Mouse (Mus musculus): ENCODE results near the gene Pcgf6. TPM values are rescaled to one million over a fixed set of nuclear protein-coding genes. Genes with fewer than 3 reads are reported as not detected.
"Not testable (repeated sequence)": the region's sequence is repeated elsewhere in the genome, so short reads cannot be mapped to it uniquely, and the experiment has no call there.

Gene Pcgf6
- polyA plus RNA-seq, 1 experiment from 2014 or later, result 34.5 TPM

GRCm38 (mm10) chr19:46991145-46991544 lies 59.6 kb downstream of the Pcgf6 start:
- WGBS, result 13% methylated on average over 5 of the region's 5 CpGs
- Histone ChIP-seq H3K4me3 (replicated peaks) (no peak overlapping the region), H3K9me3 (replicated peaks) (no peaks in the 10 kb centered on the region), H3K4me2 (no peak overlapping the region), H3K9ac (replicated peaks) (no peak overlapping the region), H3K4me1 (peaks cover 16% of the 10 kb centered on the region; the same call in 1 of the 2 replicates), H3K36me3 (no peaks in the 10 kb centered on the region), H3K27me3 (replicated peaks) (no peaks in the 10 kb centered on the region), H3K27ac (replicated peaks) (no peak overlapping the region)
- no peak for ATAC-seq (ENCODE audit: low FRiP score)

GRCm38 (mm10) chr19:46990625-46991024 lies 60.1 kb downstream of the Pcgf6 start:
- ATAC-seq (ENCODE audit: low FRiP score); H3K4me2 ChIP-seq; H3K27me3 ChIP-seq (replicated peaks); H3K4me3 ChIP-seq (replicated peaks); H3K36me3 ChIP-seq; H3K9ac ChIP-seq (replicated peaks); H3K27ac ChIP-seq (replicated peaks); H3K9me3 ChIP-seq (replicated peaks): not testable (repeated sequence)
- peaks cover 16% of the 10 kb centered on the region; the same call in 1 of the 2 replicates for H3K4me1 ChIP-seq
- WGBS, result 79% methylated on average over 8 of the region's 8 CpGs

- H3K36me3 ChIP-seq, result no peaks in the 10 kb centered on the region
- no peaks in the 10 kb centered on the region for H3K27me3 ChIP-seq (replicated peaks)
- H3K4me1 ChIP-seq, result peaks cover 16% of the 10 kb centered on the region; the same call in 1 of the 2 replicates
- H3K4me2 ChIP-seq, result no peak overlapping the region
- no peak overlapping the region for H3K27ac ChIP-seq (replicated peaks)
- H3K4me3 ChIP-seq (replicated peaks), result no peak overlapping the region
- no peak for ATAC-seq (ENCODE audit: low FRiP score)
- H3K9me3 ChIP-seq (replicated peaks), result no peaks in the 10 kb centered on the region
- WGBS, result 89% methylated on average over 3 of the region's 3 CpGs
- no peak overlapping the region for H3K9ac ChIP-seq (replicated peaks)
These were observed 60.6 kb downstream of the Pcgf6 start for GRCm38 (mm10) chr19:46990153-46990518.

- no peak overlapping the region for H3K9ac ChIP-seq (replicated peaks)
- H3K4me1 ChIP-seq, result peaks cover 16% of the 10 kb centered on the region; the same call in 1 of the 2 replicates
- no peaks in the 10 kb centered on the region for H3K27me3 ChIP-seq (replicated peaks)
- 76% methylated on average over 20 of the region's 20 CpGs for WGBS
- H3K36me3 ChIP-seq, result no peaks in the 10 kb centered on the region
- H3K27ac ChIP-seq (replicated peaks), result no peak overlapping the region
- H3K9me3 ChIP-seq (replicated peaks), result no peaks in the 10 kb centered on the region
- no peak overlapping the region for H3K4me3 ChIP-seq (replicated peaks)
- no peak for ATAC-seq (ENCODE audit: low FRiP score)
- no peak overlapping the region for H3K4me2 ChIP-seq
These were observed 61.1 kb downstream of the Pcgf6 start for GRCm38 (mm10) chr19:46989479-46990152.

- no peak for ATAC-seq (ENCODE audit: low FRiP score)
- Histone ChIP-seq H3K4me2 (no peak overlapping the region), H3K9ac (replicated peaks) (0 out of 2 replicates have a peak overlapping the region, but pooled peaks have one; percentile 7), H3K36me3 (no peaks in the 10 kb centered on the region), H3K4me3 (replicated peaks) (no peak overlapping the region), H3K27ac (replicated peaks) (no peak overlapping the region), H3K9me3 (replicated peaks) (no peaks in the 10 kb centered on the region), H3K27me3 (replicated peaks) (no peaks in the 10 kb centered on the region), H3K4me1 (peaks cover 18% of the 10 kb centered on the region; the same call in 1 of the 2 replicates)
- 49% methylated on average over 16 of the region's 16 CpGs for WGBS
These were observed 62.2 kb downstream of the Pcgf6 start for GRCm38 (mm10) chr19:46988231-46989087.

GRCm38 (mm10) chr19:46987646-46988045 lies 63.1 kb downstream of the Pcgf6 start:
- Histone ChIP-seq H3K9me3 (replicated peaks) (no peaks in the 10 kb centered on the region), H3K4me2 (no peak overlapping the region), H3K4me3 (replicated peaks) (no peak overlapping the region), H3K9ac (replicated peaks) (no peak overlapping the region), H3K36me3 (no peaks in the 10 kb centered on the region), H3K27ac (replicated peaks) (no peak overlapping the region), H3K4me1 (peaks cover 18% of the 10 kb centered on the region; the same call in 1 of the 2 replicates), H3K27me3 (replicated peaks) (no peaks in the 10 kb centered on the region)
- ATAC-seq (ENCODE audit: low FRiP score), result no peak
- 85% methylated on average over 6 of the region's 6 CpGs for WGBS

GRCm38 (mm10) chr19:46984726-46985622 lies 65.7 kb downstream of the Pcgf6 start:
- ATAC-seq (ENCODE audit: low FRiP score), result no peak
- H3K4me3 ChIP-seq (replicated peaks), result no peak overlapping the region
- no peaks in the 10 kb centered on the region for H3K9me3 ChIP-seq (replicated peaks)
- peaks cover 16% of the 10 kb centered on the region; the same call in 1 of the 2 replicates for H3K4me1 ChIP-seq
- H3K4me2 ChIP-seq, result no peak overlapping the region
- no peak overlapping the region for H3K27ac ChIP-seq (replicated peaks)
- H3K9ac ChIP-seq (replicated peaks), result no peak overlapping the region
- H3K36me3 ChIP-seq, result no peaks in the 10 kb centered on the region
- H3K27me3 ChIP-seq (replicated peaks), result no peaks in the 10 kb centered on the region
- 87% methylated on average over 13 of the region's 13 CpGs for WGBS

GRCm38 (mm10) chr19:46983966-46984380 lies 66.7 kb downstream of the Pcgf6 start:
- Histone ChIP-seq H3K4me2 (no peak overlapping the region), H3K4me1 (peaks cover 12% of the 10 kb centered on the region; the same call in 1 of the 2 replicates), H3K9ac (replicated peaks) (no peak overlapping the region), H3K27me3 (replicated peaks) (no peaks in the 10 kb centered on the region), H3K4me3 (replicated peaks) (no peak overlapping the region), H3K9me3 (replicated peaks) (no peaks in the 10 kb centered on the region), H3K27ac (replicated peaks) (no peak overlapping the region), H3K36me3 (no peaks in the 10 kb centered on the region)
- ATAC-seq (ENCODE audit: low FRiP score), result no peak
- WGBS, result 44% methylated on average over 11 of the region's 11 CpGs

Other genes starting within 250 kb of the Pcgf6 start
- gene Ina, start 36.2 kb downstream of the Pcgf6 start, polyA plus RNA-seq (2015; fragmentation: Nextera tagmentation; extraction: Ambion mirVana), result 385 and 491 TPM in 2 replicates
- 72.1 and 78.5 TPM in 2 replicates for gene Nt5c2, start 35.8 kb downstream of the Pcgf6 start, polyA plus RNA-seq (2015; fragmentation: Nextera tagmentation; extraction: Ambion mirVana)
- gene Taf5, start 16.8 kb upstream of the Pcgf6 start, polyA plus RNA-seq (2015; fragmentation: Nextera tagmentation; extraction: Ambion mirVana), result 4.9 and 5.6 TPM in 2 replicates
- 1,500 and 1,925 TPM in 2 replicates for gene Usmg5, start 39.7 kb upstream of the Pcgf6 start, polyA plus RNA-seq (2015; fragmentation: Nextera tagmentation; extraction: Ambion mirVana)
- gene Pdcd11, start 39.9 kb upstream of the Pcgf6 start, polyA plus RNA-seq (2015; fragmentation: Nextera tagmentation; extraction: Ambion mirVana), result 4.8 and 5.7 TPM in 2 replicates
- 1.3 and 3.0 TPM in 2 replicates for gene Calhm2, start 87.4 kb upstream of the Pcgf6 start, polyA plus RNA-seq (2015; fragmentation: Nextera tagmentation; extraction: Ambion mirVana)
- not detected in 2 replicates for gene Calhm1, start 93.3 kb upstream of the Pcgf6 start, polyA plus RNA-seq (2015; fragmentation: Nextera tagmentation; extraction: Ambion mirVana)
- gene Calhm3, start 106.9 kb upstream of the Pcgf6 start, polyA plus RNA-seq (2015; fragmentation: Nextera tagmentation; extraction: Ambion mirVana), result 0.18 TPM in 1 of 2 replicates, not detected in the other
- 13.7 and 15.4 TPM in 2 replicates for gene Neurl1a, start 127.9 kb upstream of the Pcgf6 start, polyA plus RNA-seq (2015; fragmentation: Nextera tagmentation; extraction: Ambion mirVana)